Mouse (Mus musculus): ENCODE results near the gene Farsb. TPM values are rescaled to one million over a fixed set of nuclear protein-coding genes. Genes with fewer than 3 reads are reported as not detected.

Gene Farsb
- polyA plus RNA-seq, 1 experiment from 2014 or later: 63.6 TPM

DNA sequence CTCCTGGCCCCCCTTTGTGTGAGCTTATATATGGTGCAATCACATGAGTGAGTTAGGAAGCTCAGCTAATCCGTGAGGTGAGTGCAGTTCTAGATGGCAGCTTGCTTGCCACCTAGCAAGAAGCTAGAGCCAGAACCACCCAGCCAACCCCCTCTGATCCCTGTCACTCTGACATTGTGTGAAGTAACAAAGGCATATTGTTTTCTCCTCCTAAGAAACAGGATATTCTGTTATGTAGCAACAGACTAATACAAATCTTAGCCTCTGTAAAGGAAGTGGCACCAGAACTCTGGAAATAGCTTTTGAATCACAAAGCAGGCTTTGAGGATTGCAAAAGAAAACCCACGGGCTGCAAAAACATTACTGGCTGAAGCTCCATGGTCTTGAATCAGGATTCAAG lies 4.3 kb downstream of the Farsb start:
- TF ChIP-seq CTCF (IDR thresholded peaks at IDR 0.05): no peak
- no peak for DNase-seq (ENCODE audit: low read depth, low spot score)
- ATAC-seq: no peak
- in situ Hi-C loops (cut with MboI; ENCODE audit: low pct_unique_long_range_greater_than_20kb): no loop called here
- ChIA-PET CTCF (interaction anchor here (2.0 kb wide), 1 partner anchor 30 kb away, joined by 7 read pairs; no protein-coding TSS in a partner anchor), POLR2A (no interaction called here)
- H3K27me3 ChIP-seq: no peaks in the 10 kb centered on the region

DNA sequence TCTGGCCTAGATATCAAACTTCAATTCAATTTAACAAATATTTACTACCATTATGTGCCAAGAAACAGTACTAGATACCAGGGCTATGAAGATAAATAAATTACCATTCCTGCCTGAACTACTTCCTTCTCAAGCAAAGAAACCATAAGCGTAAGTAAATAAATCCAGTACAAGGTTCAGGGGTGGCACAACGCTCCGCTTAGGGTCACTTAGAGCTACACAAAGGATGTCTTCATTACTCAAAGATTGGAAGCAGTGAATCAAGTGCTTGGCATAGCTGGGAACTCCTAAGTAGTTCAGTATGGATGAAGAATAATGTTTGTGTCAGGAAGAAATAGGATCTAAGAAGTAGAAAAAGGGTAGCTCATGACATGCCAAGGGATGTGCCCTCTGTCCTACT lies 5.3 kb downstream of the Farsb start:
- CTCF ChIA-PET: interaction anchor here (2.0 kb wide), 1 partner anchor 29 kb away, joined by 7 read pairs; no protein-coding TSS in a partner anchor
- POLR2A ChIA-PET: no interaction called here
- no peak for DNase-seq (ENCODE audit: low read depth, low spot score)
- in situ Hi-C loops (cut with MboI; ENCODE audit: low pct_unique_long_range_greater_than_20kb): no loop called here
- H3K27me3 ChIP-seq: no peaks in the 10 kb centered on the region
- no peak for ATAC-seq
- TF ChIP-seq CTCF (IDR thresholded peaks at IDR 0.05): no peak

DNA sequence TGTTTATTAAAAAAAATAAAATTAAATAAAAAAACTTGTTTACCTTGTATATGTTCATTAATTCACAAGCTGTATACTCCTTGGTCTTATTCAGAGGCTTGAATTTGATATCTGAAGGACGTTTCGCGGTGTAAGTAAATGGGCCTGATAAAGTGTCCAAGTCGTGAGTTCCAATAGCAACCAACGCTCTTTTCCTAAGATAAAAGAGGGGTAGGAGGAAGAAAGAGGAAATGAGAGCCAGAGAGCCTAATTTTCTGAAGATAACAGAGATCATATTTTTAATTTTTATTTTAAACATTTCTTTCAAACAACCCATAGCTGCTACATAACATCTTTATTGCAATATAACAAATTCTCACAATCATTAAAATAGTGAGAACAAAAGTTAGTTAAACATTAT lies 16.3 kb downstream of the Farsb start:
- in situ Hi-C loops (cut with MboI; ENCODE audit: low pct_unique_long_range_greater_than_20kb): no loop called here
- DNase-seq (ENCODE audit: low read depth, low spot score) (no peak), ATAC-seq (no peak)
- ChIA-PET POLR2A (no interaction called here), CTCF (no interaction called here)
- no peak for TF ChIP-seq CTCF (IDR thresholded peaks at IDR 0.05)
- H3K27me3 ChIP-seq: no peaks in the 10 kb centered on the region

DNA sequence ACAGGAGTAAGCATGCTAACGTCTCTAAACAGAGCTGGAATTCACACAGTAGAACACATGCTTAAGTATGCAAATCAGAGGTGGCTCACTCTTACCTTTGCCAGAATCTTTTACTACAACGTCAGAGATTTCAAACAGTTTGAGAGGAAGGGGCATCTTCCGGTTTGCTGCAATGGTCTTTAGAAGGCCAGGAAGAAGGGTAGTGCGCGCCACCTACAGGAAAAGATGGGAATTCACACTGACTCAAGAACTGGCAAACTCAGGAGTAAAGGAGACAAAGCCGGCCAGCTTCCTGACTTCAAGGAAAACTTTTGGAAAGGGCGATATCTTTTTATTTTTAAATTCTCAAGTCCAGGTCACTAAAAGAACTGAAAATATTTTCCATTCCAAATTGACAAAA lies 34.0 kb downstream of the Farsb start:
- in situ Hi-C loops (cut with MboI; ENCODE audit: low pct_unique_long_range_greater_than_20kb): loop anchor here (5.0 kb wide), 2 partner anchors 242 to 472 kb away; no protein-coding TSS in a partner anchor
- peak; percentile 88 for TF ChIP-seq CTCF (IDR thresholded peaks at IDR 0.05)
- ATAC-seq (no peak), DNase-seq (ENCODE audit: low read depth, low spot score) (no peak)
- no peaks in the 10 kb centered on the region for H3K27me3 ChIP-seq
- POLR2A ChIA-PET: no interaction called here
- CTCF ChIA-PET: interaction anchor here (0.8 to 2.9 kb wide), 14 partner anchors 9 to 510 kb away, joined by 3 to 16 read pairs (median 6); no protein-coding TSS in a partner anchor

DNA sequence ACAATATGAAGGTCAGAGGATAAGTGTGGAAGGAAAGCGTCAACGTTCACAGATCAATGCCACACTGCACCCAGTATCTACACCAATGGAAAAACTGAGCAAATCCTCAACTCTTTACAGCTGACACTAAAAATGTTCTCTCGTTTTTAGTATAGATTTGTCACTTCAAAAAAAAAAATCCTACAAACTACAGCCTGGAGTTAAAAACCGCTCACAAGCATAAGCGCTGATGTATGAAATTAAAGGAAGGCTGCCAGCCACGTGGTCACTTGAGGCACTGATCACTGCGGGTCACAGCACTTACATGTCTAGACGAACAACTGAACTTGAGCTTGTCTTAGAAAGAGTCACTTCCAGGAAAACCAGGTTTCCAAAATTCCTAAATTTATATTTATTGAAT lies 34.8 kb downstream of the Farsb start:
- DNase-seq (ENCODE audit: low read depth, low spot score): no peak
- H3K27me3 ChIP-seq: no peaks in the 10 kb centered on the region
- in situ Hi-C loops (cut with MboI; ENCODE audit: low pct_unique_long_range_greater_than_20kb): loop anchor here (5.0 kb wide), 2 partner anchors 242 to 472 kb away; no protein-coding TSS in a partner anchor
- no peak for TF ChIP-seq CTCF (IDR thresholded peaks at IDR 0.05)
- CTCF ChIA-PET: interaction anchor here (0.9 to 2.9 kb wide), 11 partner anchors 10 to 484 kb away, joined by 3 to 16 read pairs (median 7); no protein-coding TSS in a partner anchor
- no peak for ATAC-seq
- POLR2A ChIA-PET: no interaction called here

DNA sequence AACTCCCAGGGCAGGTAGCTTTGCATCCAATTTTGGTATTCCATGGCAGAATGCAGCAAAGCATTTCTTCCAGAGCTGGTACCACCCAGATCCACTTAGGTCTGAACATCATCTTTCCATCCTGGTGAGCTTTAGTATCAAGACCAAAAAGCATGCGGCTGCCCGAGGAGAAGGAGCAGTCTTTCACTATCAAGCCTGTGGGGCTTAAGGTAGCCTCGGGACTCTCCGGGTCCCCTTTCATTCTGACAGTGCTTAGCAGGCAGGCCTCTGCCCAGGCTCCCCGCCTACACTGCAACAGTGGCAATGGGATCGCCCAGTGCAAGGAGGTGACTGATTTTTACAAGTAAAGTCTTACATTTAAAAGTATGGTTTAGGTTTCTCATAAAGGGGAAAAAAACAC lies 36.2 kb downstream of the Farsb start:
- in situ Hi-C loops (cut with MboI; ENCODE audit: low pct_unique_long_range_greater_than_20kb): loop anchor here (5.0 kb wide), 2 partner anchors 240 to 470 kb away; no protein-coding TSS in a partner anchor
- ATAC-seq: no peak
- TF ChIP-seq CTCF (IDR thresholded peaks at IDR 0.05): no peak
- ChIA-PET CTCF (interaction anchor here (1.5 kb wide), 1 partner anchor 11 kb away, joined by 4 read pairs; no protein-coding TSS in a partner anchor), POLR2A (no interaction called here)
- DNase-seq (ENCODE audit: low read depth, low spot score): no peak
- H3K27me3 ChIP-seq: no peaks in the 10 kb centered on the region

DNA sequence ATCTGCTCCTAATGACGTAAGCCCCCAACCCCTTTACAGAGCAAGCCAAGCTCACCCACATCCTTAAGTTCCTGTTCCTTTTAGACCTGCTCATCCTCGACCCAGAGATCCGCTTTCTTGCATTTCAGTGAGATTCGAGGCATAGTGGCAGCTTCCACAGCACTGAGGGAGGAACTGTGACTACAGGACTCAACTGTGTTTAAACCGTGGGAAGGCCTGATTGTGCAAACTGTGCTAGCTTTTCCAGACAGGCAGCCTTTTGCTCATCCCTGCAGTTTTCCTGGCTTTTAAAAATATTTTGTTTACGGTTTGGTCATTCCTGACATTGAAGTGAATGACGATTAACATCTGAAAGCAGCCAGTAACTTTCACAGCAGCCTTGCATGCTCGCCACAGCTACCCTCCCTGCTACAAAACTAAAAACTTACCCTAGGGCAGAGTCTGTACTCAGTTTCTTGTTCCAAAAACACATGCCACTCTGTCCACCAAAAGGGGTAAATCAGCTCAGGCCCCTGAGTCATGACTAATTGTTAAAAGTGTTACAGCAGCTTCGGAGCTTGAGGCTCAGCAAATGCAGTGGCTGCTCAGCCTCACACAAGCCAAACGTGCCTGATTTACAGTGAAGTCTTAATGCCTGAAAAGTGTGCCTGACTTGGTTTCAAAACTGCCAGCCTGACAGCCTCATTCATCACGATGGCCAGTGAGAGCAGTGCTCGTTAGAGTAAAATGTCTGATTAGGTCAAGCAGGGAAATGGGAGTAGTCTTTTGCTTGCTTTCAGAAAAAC lies 37.4 kb downstream of the Farsb start:
- no peak for TF ChIP-seq CTCF (IDR thresholded peaks at IDR 0.05)
- in situ Hi-C loops (cut with MboI; ENCODE audit: low pct_unique_long_range_greater_than_20kb): loop anchor here (5.0 kb wide), 2 partner anchors 239 to 469 kb away; no protein-coding TSS in a partner anchor
- no peaks in the 10 kb centered on the region for H3K27me3 ChIP-seq
- no peak for ATAC-seq
- no peak for DNase-seq (ENCODE audit: low read depth, low spot score)
- POLR2A ChIA-PET: no interaction called here
- CTCF ChIA-PET: interaction anchor here (1.5 kb wide), 1 partner anchor 10 kb away, joined by 4 read pairs; no protein-coding TSS in a partner anchor

DNA sequence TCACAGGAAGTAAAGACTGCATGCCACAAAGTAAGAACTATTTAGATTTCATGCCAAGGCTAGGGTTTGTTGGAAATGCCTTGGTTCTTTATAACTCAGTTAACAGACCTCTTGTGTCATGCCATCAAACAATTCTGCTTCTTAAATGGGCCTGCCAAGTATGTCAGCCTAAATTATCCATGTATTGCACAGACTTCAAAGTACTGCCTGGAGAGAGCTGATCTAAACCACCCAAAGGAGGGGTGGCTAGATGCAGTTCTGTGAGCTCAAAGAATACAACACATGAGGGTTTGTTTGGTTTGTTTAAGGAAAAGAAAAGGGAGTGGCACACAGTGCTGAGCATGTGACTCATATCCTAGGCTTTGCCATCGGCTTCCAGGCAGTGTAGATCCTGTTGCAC lies 40.6 kb downstream of the Farsb start:
- in situ Hi-C loops (cut with MboI; ENCODE audit: low pct_unique_long_range_greater_than_20kb): no loop called here
- ATAC-seq (peak; percentile 44), DNase-seq (ENCODE audit: low read depth, low spot score) (no peak)
- ChIA-PET POLR2A (interaction anchor here (1.0 kb wide), 1 partner anchor 23 kb away, joined by 3 read pairs; no protein-coding TSS in a partner anchor), CTCF (interaction anchor here (1.3 kb wide), 2 partner anchors 68 to 232 kb away, joined by 3 read pairs; no protein-coding TSS in a partner anchor)
- TF ChIP-seq CTCF (IDR thresholded peaks at IDR 0.05): no peak
- H3K27me3 ChIP-seq: no peaks in the 10 kb centered on the region

DNA sequence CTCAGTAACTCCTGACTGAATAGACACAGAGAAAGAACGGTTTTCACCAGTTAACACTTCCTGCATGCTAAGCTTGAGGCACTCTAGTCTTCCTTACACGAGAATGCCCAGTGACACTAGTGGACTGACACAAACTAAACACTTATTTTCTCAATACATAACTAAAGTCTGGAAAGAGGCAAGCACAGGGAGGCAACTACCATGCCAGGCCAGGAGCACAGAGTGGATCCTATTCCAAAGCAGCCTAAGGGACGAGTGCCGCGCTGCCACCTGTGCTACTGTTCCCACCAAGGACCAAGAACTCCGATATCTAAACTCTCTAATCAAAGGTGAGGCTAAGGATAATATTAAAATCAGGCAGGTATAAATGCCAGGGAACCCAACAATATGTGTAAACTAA lies 42.0 kb downstream of the Farsb start:
- DNase-seq (ENCODE audit: low read depth, low spot score) (no peak), ATAC-seq (no peak)
- ChIA-PET CTCF (interaction anchor here (1.3 to 1.6 kb wide), 2 partner anchors 8 to 67 kb away, joined by 3 to 6 read pairs; no protein-coding TSS in a partner anchor), POLR2A (no interaction called here)
- H3K27me3 ChIP-seq: no peaks in the 10 kb centered on the region
- TF ChIP-seq CTCF (IDR thresholded peaks at IDR 0.05): no peak
- in situ Hi-C loops (cut with MboI; ENCODE audit: low pct_unique_long_range_greater_than_20kb): no loop called here

DNA sequence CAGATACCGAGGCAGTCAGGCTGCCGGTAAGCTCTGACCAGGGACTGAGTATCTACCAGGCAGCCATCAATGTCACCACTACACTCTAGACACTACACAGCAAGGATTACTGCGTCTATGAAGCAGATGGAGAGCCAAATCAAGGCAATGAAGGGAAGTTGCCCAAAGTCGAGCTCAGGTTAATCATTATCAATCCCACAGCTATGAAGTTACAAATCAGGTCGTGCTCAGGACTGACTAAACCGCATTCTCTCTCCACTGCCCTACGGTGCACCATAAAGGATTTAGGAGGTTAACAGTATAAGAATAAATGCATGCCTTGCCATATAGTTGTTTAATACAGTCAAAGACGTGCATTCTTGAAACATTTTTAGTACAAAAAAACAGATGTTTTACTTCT lies 42.5 kb downstream of the Farsb start:
- H3K27me3 ChIP-seq: no peaks in the 10 kb centered on the region
- ChIA-PET POLR2A (no interaction called here), CTCF (interaction anchor here (1.6 kb wide), 1 partner anchor 9 kb away, joined by 6 read pairs; no protein-coding TSS in a partner anchor)
- ATAC-seq (no peak), DNase-seq (ENCODE audit: low read depth, low spot score) (no peak)
- in situ Hi-C loops (cut with MboI; ENCODE audit: low pct_unique_long_range_greater_than_20kb): no loop called here
- TF ChIP-seq CTCF (IDR thresholded peaks at IDR 0.05): no peak

DNA sequence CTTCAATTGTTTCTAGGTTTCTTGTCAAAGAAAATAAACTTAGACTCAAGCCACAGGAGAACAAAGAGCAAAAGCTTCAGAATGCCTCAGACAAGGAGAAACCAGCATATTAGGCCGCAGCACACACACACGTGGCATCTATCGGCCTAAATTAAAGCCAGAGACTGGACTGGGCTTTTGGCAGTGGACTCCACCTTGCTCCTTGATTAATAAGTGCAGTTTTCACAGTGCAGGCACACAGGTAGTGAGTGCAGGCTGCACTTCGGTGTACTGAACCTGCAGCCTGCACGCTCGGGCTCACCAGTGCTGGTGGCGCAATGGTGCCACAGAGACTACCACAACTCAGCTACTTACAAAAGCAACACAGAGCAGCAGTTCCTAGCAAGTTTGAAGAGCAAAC lies 45.6 kb downstream of the Farsb start:
- no peak for DNase-seq (ENCODE audit: low read depth, low spot score)

More for the DNA sequence above, 45.6 kb downstream of the Farsb start:
- POLR2A ChIA-PET: no interaction called here
- no peak for TF ChIP-seq CTCF (IDR thresholded peaks at IDR 0.05)
- in situ Hi-C loops (cut with MboI; ENCODE audit: low pct_unique_long_range_greater_than_20kb): no loop called here
- no peaks in the 10 kb centered on the region for H3K27me3 ChIP-seq
- ATAC-seq: no peak
- CTCF ChIA-PET: no interaction called here

Data from Patski (cell line).